Mouse (Mus musculus): ENCODE data around the gene Nsf. TPM values are rescaled to one million over a fixed set of nuclear protein-coding genes. Genes with fewer than 3 reads are reported as not detected.

Nsf gene
- polyA plus RNA-seq, 1 experiment: 3.0 TPM

DNA sequence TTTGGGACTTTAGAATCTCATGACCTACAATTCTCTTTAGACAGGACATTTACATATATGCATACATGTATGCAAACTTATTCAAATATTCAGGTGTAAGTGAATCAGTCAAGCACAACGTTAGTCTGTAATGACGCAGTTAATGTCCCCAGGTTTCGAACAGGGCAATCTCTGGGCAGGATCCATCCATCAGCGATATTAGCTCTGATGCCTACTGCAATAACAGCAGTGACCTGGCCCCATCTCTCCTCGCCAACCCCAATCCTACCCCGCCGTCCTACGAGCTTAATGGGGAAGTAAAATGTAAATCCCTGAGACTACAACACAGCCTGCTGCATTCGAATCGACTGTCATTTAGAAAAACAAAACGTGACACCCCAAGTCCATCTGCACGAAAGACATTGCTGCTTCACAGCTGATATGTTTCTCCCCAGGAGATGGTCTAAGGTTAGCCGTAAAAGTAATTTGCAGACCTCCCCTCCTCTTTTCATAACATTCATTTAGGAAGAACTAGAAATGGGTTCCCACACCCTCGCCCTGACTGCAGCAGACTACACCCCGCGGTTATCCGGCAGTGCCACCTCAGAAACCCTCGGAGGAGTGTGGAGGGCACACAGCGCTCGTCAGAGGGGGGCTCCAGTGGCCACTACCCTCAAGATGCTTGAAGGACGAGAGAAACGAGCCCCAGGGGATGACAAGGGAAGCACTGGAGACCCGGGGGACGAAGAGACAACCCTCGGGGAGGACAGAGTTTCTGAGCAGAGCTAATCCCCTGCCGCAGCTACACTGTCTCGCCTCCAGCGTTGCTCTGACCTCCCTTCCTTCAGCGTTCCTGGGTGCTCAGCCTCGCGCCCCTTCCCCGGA lies 592 bp downstream of the Nsf start:
- no peak for TF ChIP-seq GATA1 (IDR thresholded peaks at IDR 0.05; ENCODE audit: low read length)

GRCm38 (mm10) chr11:103952635-103953031 lies 1.2 kb downstream of the Nsf start:
- TF ChIP-seq GATA1 (IDR thresholded peaks at IDR 0.05; ENCODE audit: low read length): no peak

DNA sequence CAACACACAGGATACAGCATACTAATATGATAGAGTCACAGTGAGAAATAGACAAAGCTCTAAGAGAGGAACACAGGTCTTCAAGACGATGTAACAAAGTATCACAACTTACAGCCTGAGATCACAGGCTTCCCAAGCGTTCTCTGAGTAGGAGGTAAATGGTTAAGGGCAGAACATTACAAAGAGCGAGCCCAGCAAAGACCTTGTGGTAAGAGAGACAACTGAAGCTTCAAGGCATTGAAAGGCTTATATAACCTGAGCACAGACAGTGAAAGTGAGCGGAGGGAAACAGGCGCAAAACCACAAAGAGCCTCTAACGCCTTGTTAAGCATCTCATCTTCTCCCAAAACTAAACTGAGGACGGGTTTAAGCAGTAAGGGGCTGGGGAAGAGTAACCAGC lies 2.8 kb downstream of the Nsf start:
- no peak for TF ChIP-seq GATA1 (IDR thresholded peaks at IDR 0.05; ENCODE audit: low read length)

GRCm38 (mm10) chr11:103948952-103949351 lies 4.9 kb downstream of the Nsf start:
- no peak for TF ChIP-seq GATA1 (IDR thresholded peaks at IDR 0.05; ENCODE audit: low read length)

GRCm38 (mm10) chr11:103942740-103943139 lies 11.1 kb downstream of the Nsf start:
- no peak for TF ChIP-seq GATA1 (IDR thresholded peaks at IDR 0.05; ENCODE audit: low read length)

DNA sequence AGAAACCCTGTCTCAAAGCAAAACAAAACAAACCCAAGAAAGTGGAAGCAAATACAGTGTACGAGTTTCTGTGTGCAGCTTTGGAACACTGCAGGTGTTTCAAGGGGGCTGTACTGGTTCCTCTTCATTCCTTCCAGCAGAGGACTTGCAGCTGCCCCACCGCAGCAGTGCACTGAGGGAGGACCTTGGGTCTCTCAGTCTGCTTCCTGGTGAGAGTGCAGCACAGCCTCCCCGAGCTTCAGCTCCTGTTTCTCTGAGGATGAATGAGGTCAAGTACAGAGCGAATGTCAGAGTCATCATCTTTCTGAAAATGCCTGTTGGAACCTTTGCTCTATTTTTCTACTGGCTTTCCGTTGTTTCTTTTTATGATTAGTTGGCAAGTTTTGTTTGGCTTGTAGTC lies 12.5 kb downstream of the Nsf start:
- no peak for TF ChIP-seq GATA1 (IDR thresholded peaks at IDR 0.05; ENCODE audit: low read length)

DNA sequence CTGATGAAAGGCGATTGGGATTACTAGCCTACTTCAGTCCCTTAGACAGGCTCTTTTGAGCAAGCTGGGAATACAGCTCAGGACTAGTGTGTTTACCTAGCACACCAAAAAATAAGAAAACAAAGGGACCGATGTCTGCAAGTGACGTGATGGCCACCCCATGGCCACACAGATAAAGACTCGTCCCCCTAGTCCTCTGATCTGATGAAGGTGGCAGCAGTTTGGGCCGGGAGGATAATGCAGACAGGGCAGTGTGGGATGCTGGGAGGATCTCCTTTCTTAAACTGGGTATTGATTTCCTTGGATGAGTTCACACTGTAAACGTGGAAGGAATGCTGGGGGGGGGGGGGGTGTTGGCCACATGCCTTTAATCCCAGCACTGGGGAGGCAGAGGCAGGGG lies 13.0 kb downstream of the Nsf start:
- TF ChIP-seq GATA1 (IDR thresholded peaks at IDR 0.05; ENCODE audit: low read length): no peak

DNA sequence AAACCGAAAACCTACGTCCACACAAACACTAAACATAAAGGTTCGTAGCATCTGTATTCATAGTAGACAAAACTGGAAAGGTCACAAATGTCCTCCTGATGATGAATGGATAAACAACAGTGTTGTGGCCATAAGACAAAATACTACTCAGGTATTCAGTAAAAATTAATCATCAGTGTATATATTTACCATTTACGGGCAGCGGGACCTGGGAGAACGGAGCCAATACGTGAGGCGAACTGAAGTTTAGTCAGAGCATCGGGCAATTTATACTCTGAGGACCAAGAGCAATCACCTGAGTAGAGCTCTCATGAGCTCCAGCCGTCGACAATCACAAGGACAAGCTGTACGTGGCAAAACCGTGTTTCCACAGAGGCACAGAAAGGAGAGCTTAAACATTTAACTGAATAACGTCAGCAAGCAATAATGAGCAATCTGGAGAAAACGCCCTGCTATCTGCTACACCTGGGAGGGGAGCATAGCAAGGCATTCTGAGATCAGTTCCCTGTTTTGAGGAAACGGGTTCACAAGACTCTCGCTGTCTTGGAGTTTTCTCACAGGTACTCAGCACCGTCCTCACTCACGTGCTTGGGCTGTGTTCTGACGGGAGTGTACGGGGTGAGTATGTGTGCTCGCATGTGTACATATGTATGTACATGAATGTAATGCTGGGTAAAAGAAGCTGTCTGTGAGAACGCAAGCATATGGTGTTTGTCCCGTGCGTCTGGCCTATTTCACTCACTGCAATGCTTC lies 15.7 kb downstream of the Nsf start:
- TF ChIP-seq GATA1 (IDR thresholded peaks at IDR 0.05; ENCODE audit: low read length): no peak

DNA sequence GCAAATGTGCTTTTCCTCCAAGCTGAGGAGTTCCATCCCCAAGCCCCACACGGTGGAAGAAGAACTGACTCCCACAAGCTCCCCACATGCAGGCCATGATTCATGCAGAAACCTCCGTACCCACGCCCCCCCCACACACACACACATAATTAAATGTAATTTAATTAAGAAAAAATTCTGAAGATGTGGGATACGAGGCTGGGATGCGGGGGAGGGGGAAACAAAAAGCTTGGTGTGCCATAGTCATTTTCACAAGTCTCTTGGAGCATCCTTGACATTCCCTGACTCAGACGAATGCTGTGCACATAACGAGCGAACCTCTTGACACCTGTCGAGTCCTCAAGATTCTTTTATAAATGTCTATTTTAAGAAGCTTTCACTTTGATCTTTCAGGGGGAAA lies 16.4 kb downstream of the Nsf start:
- TF ChIP-seq GATA1 (IDR thresholded peaks at IDR 0.05; ENCODE audit: low read length): no peak

DNA sequence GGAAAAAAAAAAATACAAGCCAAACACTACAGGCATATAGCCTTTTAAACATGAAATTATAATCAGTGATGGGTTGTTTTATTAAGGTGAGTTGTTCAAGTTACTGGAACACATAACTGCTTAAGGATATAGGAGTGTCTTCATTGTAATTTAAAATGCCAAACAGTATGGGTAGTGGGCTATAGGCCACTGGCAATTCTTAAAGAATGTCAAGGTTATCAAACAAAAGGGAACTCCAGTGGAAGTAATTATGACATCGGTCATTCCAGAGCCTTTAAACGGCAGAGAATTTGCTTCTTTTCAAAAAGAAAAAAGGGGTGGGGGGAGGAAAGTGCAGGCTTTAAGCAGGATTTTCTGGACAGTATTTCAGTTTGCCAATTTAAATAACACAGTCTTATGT lies 18.1 kb downstream of the Nsf start:
- TF ChIP-seq GATA1 (IDR thresholded peaks at IDR 0.05; ENCODE audit: low read length): no peak

DNA sequence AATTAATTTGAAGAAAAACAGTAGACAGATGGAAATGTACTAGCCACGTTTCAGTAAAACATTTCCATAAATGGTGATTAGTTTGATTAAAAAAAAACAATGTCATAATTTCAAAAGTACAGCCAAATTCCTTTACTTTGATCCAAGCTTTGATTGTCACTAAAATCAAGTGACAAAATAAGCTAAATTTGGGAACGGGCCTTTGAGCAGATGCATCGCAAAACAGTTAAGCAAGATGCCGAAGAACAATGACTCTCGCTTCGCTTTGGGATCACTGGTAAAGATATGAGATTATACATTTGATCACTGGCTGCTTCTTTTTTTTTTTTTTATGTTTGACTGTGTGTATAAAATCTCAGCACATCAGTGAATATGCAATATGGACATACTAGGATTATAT lies 20.0 kb downstream of the Nsf start:
- no peak for TF ChIP-seq GATA1 (IDR thresholded peaks at IDR 0.05; ENCODE audit: low read length)

DNA sequence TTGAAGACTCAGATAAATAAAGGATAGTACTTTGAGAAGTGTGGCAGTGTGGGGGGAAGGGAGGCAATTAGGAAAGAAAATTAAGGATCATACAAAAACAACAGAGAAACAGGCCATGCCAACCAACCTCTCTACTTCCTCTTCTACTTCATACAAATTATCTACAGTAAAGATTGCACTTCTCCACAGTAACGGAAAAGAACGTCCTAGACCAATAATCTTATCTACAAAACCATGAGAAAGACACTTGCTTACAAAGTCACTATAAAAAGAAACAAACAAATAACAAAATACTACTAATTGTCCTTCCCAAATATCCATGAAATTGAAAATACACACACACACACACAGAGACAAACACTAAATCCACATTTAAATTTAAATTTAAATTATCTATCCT lies 29.9 kb downstream of the Nsf start:
- no peak for TF ChIP-seq GATA1 (IDR thresholded peaks at IDR 0.05; ENCODE audit: low read length)

DNA sequence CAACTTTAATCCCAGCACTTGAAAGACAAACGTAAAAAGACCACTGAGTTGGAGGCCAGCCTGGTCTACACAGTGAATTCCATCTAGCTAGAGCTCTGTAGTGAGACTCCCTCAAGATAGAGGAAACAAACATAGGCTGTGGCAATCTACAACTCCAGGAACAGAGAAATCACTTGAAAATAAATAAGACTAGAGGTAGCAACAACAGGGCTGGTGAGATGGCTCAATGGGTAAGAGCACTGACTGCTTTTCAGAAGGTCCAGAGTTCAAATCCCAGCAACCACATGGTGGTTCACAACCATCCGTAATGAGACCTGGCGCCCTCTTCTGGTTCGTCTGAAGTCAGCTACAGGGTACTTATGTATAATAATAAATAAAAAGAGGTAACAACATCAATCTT lies 30.6 kb downstream of the Nsf start:
- no peak for TF ChIP-seq GATA1 (IDR thresholded peaks at IDR 0.05; ENCODE audit: low read length)

- TF ChIP-seq GATA1 (IDR thresholded peaks at IDR 0.05; ENCODE audit: low read length): no peak
These were observed 31.0 kb downstream of the Nsf start for GRCm38 (mm10) chr11:103922812-103923211.

DNA sequence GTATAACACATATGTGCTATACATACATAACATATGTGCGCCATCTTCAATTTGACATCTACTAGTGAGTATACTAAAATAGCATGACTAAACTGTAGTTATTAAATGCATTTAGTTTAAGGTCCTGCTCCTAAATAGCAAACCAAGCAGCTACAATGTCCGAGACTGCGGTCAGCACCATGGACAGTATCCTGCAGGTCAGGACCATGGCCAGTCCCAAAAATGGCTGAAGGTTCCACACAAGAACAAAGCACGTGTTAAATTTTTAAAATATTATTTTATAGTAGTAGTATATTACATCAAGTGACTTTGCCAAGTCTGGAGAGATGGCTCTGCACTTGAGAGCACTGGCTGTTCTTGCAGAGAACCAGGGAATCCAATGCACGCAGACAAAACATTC lies 33.2 kb downstream of the Nsf start:
- TF ChIP-seq GATA1 (IDR thresholded peaks at IDR 0.05; ENCODE audit: low read length): no peak

- no peak for TF ChIP-seq GATA1 (IDR thresholded peaks at IDR 0.05; ENCODE audit: low read length)
These were observed 37.0 kb downstream of the Nsf start for GRCm38 (mm10) chr11:103916807-103917206.

DNA sequence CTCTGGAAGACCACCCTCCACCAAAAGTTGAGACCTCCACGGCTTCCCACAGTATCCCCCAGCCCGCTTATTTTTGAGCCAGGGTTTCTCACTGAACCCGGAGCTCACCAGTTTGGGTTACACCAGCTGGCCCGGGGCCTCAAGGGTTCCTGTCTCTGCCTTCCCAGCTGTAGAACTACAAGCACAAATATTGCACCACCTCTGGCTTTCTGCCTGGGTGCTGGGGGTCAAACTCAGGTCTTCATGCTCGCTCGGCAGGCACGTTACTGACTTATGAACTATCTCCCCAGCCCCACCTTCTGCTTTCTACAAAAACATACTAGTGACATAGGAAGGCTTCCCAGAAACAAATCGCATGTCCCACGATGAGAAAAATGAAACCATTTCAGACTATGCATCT lies 38.2 kb downstream of the Nsf start:
- no peak for TF ChIP-seq GATA1 (IDR thresholded peaks at IDR 0.05; ENCODE audit: low read length)

Measured in G1E-ER4 (cell line).